Mouse (Mus musculus) olfactory bulb, adult 2 months (tissue): ENCODE measurements around the gene Col11a2.

Experiments used
- CTCF ChIP-seq: fragments of 200-500 bp; IDR thresholded peaks from 2 replicates; pipeline ENCODE4 v1.5.1; 2012; ENCODE audit warnings: low read depth, mild to moderate bottlenecking, low read length, moderate library complexity; ENCODE audit not compliant: insufficient read depth
- POLR2A ChIP-seq: fragments of 200-500 bp; IDR thresholded peaks from 2 replicates; pipeline ENCODE4 v1.6.1; 2012; ENCODE audit warnings: mild to moderate bottlenecking, low read depth, low read length, moderate library complexity; ENCODE audit not compliant: insufficient read depth

DNA sequence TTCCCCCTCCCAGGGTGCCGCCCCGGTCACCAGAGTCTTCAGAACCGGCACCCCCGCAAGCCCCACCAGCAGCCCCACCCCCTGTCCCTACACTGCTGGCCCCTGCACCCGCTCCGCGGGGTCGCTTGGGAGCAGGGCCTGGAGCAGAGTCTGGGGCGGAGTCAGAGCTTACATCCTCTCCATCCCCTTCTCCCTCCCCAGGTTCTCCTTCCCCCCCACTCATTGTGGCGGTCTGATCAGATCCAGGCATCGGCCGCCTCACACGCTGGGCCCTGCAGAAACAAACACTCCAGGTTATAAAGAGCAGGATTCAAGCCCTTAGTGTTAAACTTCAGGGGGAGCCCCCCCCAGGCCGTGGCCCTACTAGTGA is 16.8 kb upstream of the Col11a2 start:
- TF ChIP-seq POLR2A (no peak), CTCF (no peak)
